Mouse (Mus musculus) megakaryocyte progenitor cell, adult 5-6 weeks (primary cell): ENCODE results near the gene Slc35f6. TPM values are rescaled to one million over a fixed set of nuclear protein-coding genes. Genes with fewer than 3 reads are reported as not detected.
"Not testable (repeated sequence)": the region's sequence is repeated elsewhere in the genome, so short reads cannot be mapped to it uniquely, and the experiment has no call there.

Source experiments
- ATAC-seq: replicated peaks from 2 replicates; pipeline ENCODE4 v1.8.0; 2016; ENCODE audit warnings: mild to moderate bottlenecking, moderate TSS enrichment, inconsistent platforms; ENCODE audit not compliant: poor library complexity
- total RNA-seq, 2 experiments: library from RNA; stranded (forward) in 1 of 2; stranded (reverse) in 1 of 2; fragments of 157-497, 149-512 nt in 1 of 2; fragments of 200-1000 nt in 1 of 2; gene quantifications; 2 replicates each; pipeline versions ENCODE4 v1.2.3 to v1.2.4; 2015 to 2017

Slc35f6 gene
- total RNA-seq, 2 experiments from 2014 or later, result 6.2 to 7.0 TPM

- no peak for ATAC-seq
Observed at GRCm38 (mm10) chr5:30655526-30656195, 7.9 kb downstream of the Slc35f6 start.

GRCm38 (mm10) chr5:30659042-30659441, 11.3 kb downstream of the Slc35f6 start:
- no peak for ATAC-seq

- ATAC-seq, result no peak
Observed at GRCm38 (mm10) chr5:30660278-30660677, 12.5 kb downstream of the Slc35f6 start.

- ATAC-seq, result no peak
Observed at GRCm38 (mm10) chr5:30660813-30661212, 13.1 kb downstream of the Slc35f6 start.

- ATAC-seq, result no peak
Observed at GRCm38 (mm10) chr5:30665360-30665759, 17.6 kb downstream of the Slc35f6 start.

GRCm38 (mm10) chr5:30665968-30666367, 18.2 kb downstream of the Slc35f6 start:
- ATAC-seq, result no peak

GRCm38 (mm10) chr5:30666391-30667195, 18.9 kb downstream of the Slc35f6 start, which contains the start of gene Cenpa:
TSS of gene Cenpa (plus strand) at chr5:30666777.
- peak; percentile 93 for ATAC-seq

- ATAC-seq, result no peak
Observed at GRCm38 (mm10) chr5:30667215-30667614, 19.5 kb downstream of the Slc35f6 start.

GRCm38 (mm10) chr5:30667686-30668085, 20.0 kb downstream of the Slc35f6 start:
- no peak for ATAC-seq

GRCm38 (mm10) chr5:30668637-30669495, 21.1 kb downstream of the Slc35f6 start:
- no peak for ATAC-seq

GRCm38 (mm10) chr5:30669496-30669830, 21.7 kb downstream of the Slc35f6 start:
- ATAC-seq, result no peak

- ATAC-seq, result no peak
Observed at GRCm38 (mm10) chr5:30670091-30670490, 22.4 kb downstream of the Slc35f6 start.

GRCm38 (mm10) chr5:30674001-30674400, 26.3 kb downstream of the Slc35f6 start:
- no peak for ATAC-seq

- ATAC-seq, result no peak
Observed at GRCm38 (mm10) chr5:30676800-30677199, 29.1 kb downstream of the Slc35f6 start.

- not testable (repeated sequence) for ATAC-seq
Observed at GRCm38 (mm10) chr5:30678069-30678468, 30.3 kb downstream of the Slc35f6 start.

GRCm38 (mm10) chr5:30678722-30679296, 31.1 kb downstream of the Slc35f6 start:
- ATAC-seq, result no peak

GRCm38 (mm10) chr5:30679593-30679992, 31.9 kb downstream of the Slc35f6 start:
- ATAC-seq, result no peak

- ATAC-seq, result no peak
Observed at GRCm38 (mm10) chr5:30681970-30682369, 34.2 kb downstream of the Slc35f6 start.

GRCm38 (mm10) chr5:30682967-30683600, 35.4 kb downstream of the Slc35f6 start:
- peak; percentile 54 for ATAC-seq

GRCm38 (mm10) chr5:30683993-30684392, 36.3 kb downstream of the Slc35f6 start:
- ATAC-seq, result peak; percentile 46; the same call in 1 of the 2 replicates
